Mouse (Mus musculus) MEL (cell line): ENCODE results near the gene Gpr158. TPM values are rescaled to one million over a fixed set of nuclear protein-coding genes. Genes with fewer than 3 reads are reported as not detected.

ENCODE experiments used
- DNase-seq: peaks from one replicate; pipeline ENCODE4 v3.0.0; 2011; ENCODE audit warnings: low read depth, low spot score
- H3K27ac ChIP-seq: 2 replicates; pipeline ENCODE4 v1.5.1; 2012; ENCODE audit warnings: low read depth, mild to moderate bottlenecking, control low read depth, low read length, moderate library complexity; ENCODE audit not compliant: control insufficient read depth
- H3K27me3 ChIP-seq, 2 experiments: fragments of 150-350 bp in 1 of 2; sonication (generic) in 1 of 2; 2 replicates each; pipeline ENCODE4 v1.6.1; 2012; ENCODE audit warnings: low read length in 2 of 2, mild to moderate bottlenecking in 2 of 2, improper control_type of control experiment in 1 of 2, moderate library complexity in 1 of 2; ENCODE audit not compliant: insufficient read depth in 2 of 2, control insufficient read depth in 1 of 2
- H3K36me3 ChIP-seq, 2 experiments: 2 replicates each; pipeline ENCODE4 v1.6.1; 2012 to 2014; ENCODE audit warnings: low read length in 2 of 2, improper control_type of control experiment in 1 of 2, inconsistent platforms in 1 of 2, mild to moderate bottlenecking in 1 of 2; ENCODE audit not compliant: insufficient read depth in 2 of 2, control insufficient read depth in 1 of 2
- H3K4me1 ChIP-seq, 2 experiments: fragments of 150-350 bp in 1 of 2; sonication (generic) in 1 of 2; 2 replicates each; pipeline ENCODE4 v1.6.1; 2012; ENCODE audit warnings: low read length in 2 of 2, improper control_type of control experiment in 1 of 2, mild to moderate bottlenecking in 1 of 2; ENCODE audit not compliant: insufficient read depth in 2 of 2, control insufficient read depth in 1 of 2
- H3K4me3 ChIP-seq, 2 experiments: fragments of 150-350 bp in 1 of 2; sonication (generic) in 1 of 2; 2 replicates each; pipeline ENCODE4 v1.5.1; 2012; ENCODE audit warnings: low read depth in 2 of 2, low read length in 2 of 2, mild to moderate bottlenecking in 2 of 2, moderate library complexity in 2 of 2, control low read depth in 1 of 2, improper control_type of control experiment in 1 of 2; ENCODE audit not compliant: control insufficient read depth in 1 of 2, insufficient read depth in 1 of 2
- H3K79me2 ChIP-seq: 2 replicates; pipeline ENCODE4 v1.6.1; 2012; ENCODE audit warnings: mild to moderate bottlenecking, low read length, moderate library complexity; ENCODE audit not compliant: control insufficient read depth, poor library complexity, insufficient read depth
- H3K9ac ChIP-seq: 2 replicates; pipeline ENCODE4 v1.6.1; 2012; ENCODE audit warnings: low read depth, mild to moderate bottlenecking, control low read depth, low read length, moderate library complexity; ENCODE audit not compliant: control insufficient read depth, poor library complexity, severe bottlenecking
- H3K9me3 ChIP-seq: fragments of 150-350 bp; sonication (generic); replicated peaks from 2 replicates; pipeline ENCODE4 v1.6.1; 2012; ENCODE audit warnings: mild to moderate bottlenecking, low read length, improper control_type of control experiment, moderate library complexity; ENCODE audit not compliant: insufficient read depth
- CHD1 ChIP-seq: IDR thresholded peaks from 2 replicates; pipeline ENCODE4 v1.6.1; 2012; ENCODE audit warnings: low read depth, mild to moderate bottlenecking, inconsistent platforms, low read length, improper control_type of control experiment
- CHD2 ChIP-seq: IDR thresholded peaks from 2 replicates; pipeline ENCODE4 v1.6.1; 2011; ENCODE audit warnings: low read length, improper control_type of control experiment
- E2F4 ChIP-seq: IDR thresholded peaks from 2 replicates; pipeline ENCODE4 v1.6.1; 2011; ENCODE audit warnings: low read depth, low read length, improper control_type of control experiment, borderline replicate concordance
- ELF1 ChIP-seq: IDR thresholded peaks from 2 replicates; pipeline ENCODE4 v1.6.1; 2014; ENCODE audit warnings: low read depth, mild to moderate bottlenecking, inconsistent platforms, low read length, improper control_type of control experiment, moderate library complexity
- GABPA ChIP-seq: IDR thresholded peaks from 2 replicates; pipeline ENCODE4 v1.6.1; 2012; ENCODE audit warnings: low read depth, mild to moderate bottlenecking, inconsistent platforms, low read length, improper control_type of control experiment, moderate library complexity
- KAT2A ChIP-seq: conservative IDR thresholded peaks from 2 replicates; pipeline ENCODE4 v1.6.1; 2012; ENCODE audit warnings: low read depth, low read length, improper control_type of control experiment, inconsistent platforms
- MAZ ChIP-seq: IDR thresholded peaks from 2 replicates; pipeline ENCODE4 v1.6.1; 2012; ENCODE audit warnings: low read depth, mild to moderate bottlenecking, inconsistent platforms, low read length, improper control_type of control experiment
- MEF2A ChIP-seq: IDR thresholded peaks from 2 replicates; pipeline ENCODE4 v1.6.1; 2014; ENCODE audit warnings: low read depth, mild to moderate bottlenecking, inconsistent platforms, low read length, improper control_type of control experiment; ENCODE audit not compliant: poor library complexity, insufficient replicate concordance, severe bottlenecking; ENCODE audit errors: extremely low read depth
- MXI1 ChIP-seq: IDR thresholded peaks from 2 replicates; pipeline ENCODE4 v1.6.1; 2011; ENCODE audit warnings: mild to moderate bottlenecking, low read depth, low read length, improper control_type of control experiment
- MYC ChIP-seq: IDR thresholded peaks from 2 replicates; pipeline ENCODE4 v1.6.1; 2011; ENCODE audit warnings: low read depth, mild to moderate bottlenecking, low read length, improper control_type of control experiment, moderate library complexity
- POLR2A ChIP-seq, 2 experiments: IDR thresholded peaks; 2 replicates each; pipeline ENCODE4 v1.6.1; 2011 to 2012; ENCODE audit warnings: low read length in 2 of 2, mild to moderate bottlenecking in 2 of 2, control low read depth in 1 of 2, improper control_type of control experiment in 1 of 2, low read depth in 1 of 2, moderate library complexity in 1 of 2; ENCODE audit not compliant: control insufficient read depth in 1 of 2, insufficient read depth in 1 of 2, poor library complexity in 1 of 2
- POLR2AphosphoS5 ChIP-seq: IDR thresholded peaks from 2 replicates; pipeline ENCODE4 v1.6.1; 2012; ENCODE audit warnings: low read depth, borderline replicate concordance, mild to moderate bottlenecking, inconsistent platforms, low read length, moderate library complexity, mixed read lengths
- RCOR1 ChIP-seq: IDR thresholded peaks from 2 replicates; pipeline ENCODE4 v1.6.1; 2012; ENCODE audit warnings: low read depth, mild to moderate bottlenecking, inconsistent platforms, low read length, improper control_type of control experiment
- SIN3A ChIP-seq: IDR thresholded peaks from 2 replicates; pipeline ENCODE4 v1.6.1; 2012; ENCODE audit warnings: low read length, improper control_type of control experiment, inconsistent platforms
- TAL1 ChIP-seq: IDR thresholded peaks from 2 replicates; pipeline ENCODE4 v1.6.1; 2012; ENCODE audit warnings: mild to moderate bottlenecking, inconsistent platforms, low read length, moderate library complexity, mixed read lengths
- TBP ChIP-seq: IDR thresholded peaks from 2 replicates; pipeline ENCODE4 v1.8.0; 2011; ENCODE audit warnings: low read depth, low read length, improper control_type of control experiment
- TCF12 ChIP-seq: IDR thresholded peaks from 2 replicates; pipeline ENCODE4 v1.6.1; 2014; ENCODE audit warnings: low read depth, mild to moderate bottlenecking, inconsistent platforms, low read length, improper control_type of control experiment, moderate library complexity
- ZC3H11A ChIP-seq: IDR thresholded peaks from 2 replicates; pipeline ENCODE4 v1.6.1; 2012; ENCODE audit warnings: low read depth, mild to moderate bottlenecking, inconsistent platforms, low read length, improper control_type of control experiment
- ZMIZ1 ChIP-seq: IDR thresholded peaks from 2 replicates; pipeline ENCODE4 v1.6.1; 2012; ENCODE audit warnings: low read depth, mild to moderate bottlenecking, inconsistent platforms, low read length, improper control_type of control experiment, moderate library complexity
- ZNF384 ChIP-seq: IDR thresholded peaks from 2 replicates; pipeline ENCODE4 v1.6.1; 2012; ENCODE audit warnings: low read depth, mild to moderate bottlenecking, inconsistent platforms, low read length, improper control_type of control experiment
- polyA plus RNA-seq, 2 experiments: library from polyadenylated mRNA; stranded (reverse) in 1 of 2; unstranded in 1 of 2; fragments of >175 nt in 1 of 2; fragments of >200 nt in 1 of 2; gene quantifications; 2 replicates each; pipeline versions ENCODE4 v1.2.1 to v1.2.4; 2012; ENCODE audit warnings: low replicate concordance in 2 of 2, low read depth in 1 of 2; ENCODE audit not compliant: insufficient read length in 2 of 2, insufficient read depth in 1 of 2, missing spikeins in 1 of 2
- total RNA-seq: library from RNA; depleted of rRNA; stranded (reverse); fragments of 300-350 nt; gene quantifications from 2 replicates; pipeline ENCODE4 v1.2.3, GENCODE M21; 2012

The Gpr158 gene
- total and polyA plus RNA-seq, 3 experiments: not detected

DNA sequence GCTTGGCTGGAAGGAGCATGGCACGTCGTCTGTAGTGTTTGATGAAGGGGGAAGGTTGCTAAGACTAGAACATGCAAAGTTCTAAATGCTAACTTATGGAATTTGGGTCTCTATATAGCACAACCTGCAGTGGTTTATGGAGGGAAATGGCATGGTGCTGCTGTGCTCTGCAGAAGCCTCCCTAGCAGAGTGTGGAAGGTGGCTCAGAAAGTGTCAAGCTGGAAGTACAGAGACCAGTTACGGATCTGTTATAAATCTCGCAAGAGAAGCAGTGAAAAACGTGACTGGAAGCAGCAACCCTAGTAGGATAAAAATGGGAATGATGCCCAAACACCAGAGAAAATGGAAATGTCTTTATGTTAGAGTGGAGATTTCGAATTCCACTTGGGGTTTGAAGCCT lies 251.8 kb downstream of the Gpr158 start:
- Histone ChIP-seq H3K36me3 (no peaks in the 10 kb centered on the region), H3K27me3 (no peaks in the 10 kb centered on the region), H3K4me3 (no peak overlapping the region), H3K9me3 (no peaks in the 10 kb centered on the region), H3K4me1 (no peaks in the 10 kb centered on the region), H3K27ac (no peak overlapping the region), H3K79me2 (no peaks in the 10 kb centered on the region), H3K9ac (no peak overlapping the region)
- DNase-seq: no peak
- TF ChIP-seq MAZ (no peak), ZNF384 (no peak), CHD1 (no peak), POLR2A (IDR thresholded peaks at IDR 0.05; ENCODE audit: control insufficient read depth in 1 of 2, insufficient read depth in 1 of 2, low read depth in 1 of 2, low read length in 2 of 2, poor library complexity in 1 of 2) (no peak), TCF12 (no peak), MEF2A (no peak), MYC (no peak), ZC3H11A (no peak), TBP (no peak)

- no peaks in the 10 kb centered on the region for H3K9me3 ChIP-seq
- H3K4me1 ChIP-seq: no peaks in the 10 kb centered on the region
- H3K27me3 ChIP-seq: no peaks in the 10 kb centered on the region
- no peak overlapping the region for H3K9ac ChIP-seq
- DNase-seq: no peak
- H3K36me3 ChIP-seq: no peaks in the 10 kb centered on the region
- TF ChIP-seq ZC3H11A: no peak
- no peak for TF ChIP-seq SIN3A
- no peak for TF ChIP-seq KAT2A
- no peak for TF ChIP-seq CHD1
- TF ChIP-seq RCOR1: no peak
- no peak for TF ChIP-seq MAZ
- no peak for TF ChIP-seq ELF1
- no peak for TF ChIP-seq E2F4
- no peak for TF ChIP-seq ZMIZ1
- TF ChIP-seq TCF12: no peak
- TF ChIP-seq POLR2AphosphoS5: no peak
- no peak for TF ChIP-seq POLR2A (IDR thresholded peaks at IDR 0.05; ENCODE audit: control insufficient read depth in 1 of 2, insufficient read depth in 1 of 2, low read depth in 1 of 2, low read length in 2 of 2, poor library complexity in 1 of 2)
- TF ChIP-seq CHD2: no peak
- TF ChIP-seq TAL1: no peak
- no peak for TF ChIP-seq GABPA
- TF ChIP-seq MXI1: no peak
- TF ChIP-seq MEF2A: no peak
- no peaks in the 10 kb centered on the region for H3K79me2 ChIP-seq
- H3K27ac ChIP-seq: no peak overlapping the region
- H3K4me3 ChIP-seq: no peak overlapping the region
Measured at GRCm38 (mm10) chr2:21632136-21632535, 264.8 kb downstream of the Gpr158 start.
